Mouse (Mus musculus): ENCODE measurements around the gene Sesn3.

DNA sequence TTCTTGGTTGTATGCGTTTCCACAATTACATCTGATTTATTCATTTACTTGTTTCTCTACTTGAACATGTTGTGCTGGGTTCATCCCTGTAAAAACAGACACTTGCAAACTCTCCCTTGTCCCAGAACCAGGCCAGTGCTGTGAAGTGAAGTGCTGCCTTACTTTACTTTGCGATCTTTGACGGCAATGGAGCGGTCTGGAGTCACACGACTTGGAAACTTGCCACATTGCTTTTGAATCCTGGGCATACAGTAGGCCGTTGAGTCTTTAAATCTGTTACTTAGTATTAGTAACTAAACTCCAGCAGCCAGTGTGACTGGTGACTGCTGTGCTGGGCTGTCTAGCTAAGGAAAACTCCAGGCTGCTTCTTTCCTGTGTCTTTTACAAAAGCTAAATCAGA is 25.9 kb downstream of the Sesn3 start:
- TF ChIP-seq FLI1 (IDR thresholded peaks at IDR 0.05; ENCODE audit: low read length) (no peak), GATA1 (IDR thresholded peaks at IDR 0.05; ENCODE audit: borderline replicate concordance, low read length) (no peak)
